Mouse (Mus musculus): Measurements from ENCODE around the gene Zswim1. TPM values are rescaled to one million over a fixed set of nuclear protein-coding genes. Genes with fewer than 3 reads are reported as not detected.
A peak's percentile ranks its signal among the peaks of the same experiment; 100 is the strongest.

Gene Zswim1
- total RNA-seq (2014; rRNA removed; ENCODE audit: low replicate concordance) (5.4 TPM in 2 replicates), polyA plus RNA-seq (2015; fragmentation: Nextera tagmentation; extraction: Ambion mirVana) (7.0 and 7.4 TPM in 2 replicates)

- ATAC-seq (ENCODE audit: insufficient read depth, low read depth) (peak; percentile 100), DNase-seq (ENCODE audit: low spot score) (peak; percentile 98)
- no peak for TF ChIP-seq EP300 (IDR thresholded peaks at IDR 0.05; ENCODE audit: low read depth)
- no peak for TF ChIP-seq CTCF (IDR thresholded peaks at IDR 0.05; ENCODE audit: low read depth)
- Histone ChIP-seq H3K4me2 (ENCODE audit: low read depth, low read length) (peak within 1 kb of the TSS; percentile 76), H3K4me3 (ENCODE audit: low read depth, low read length) (peak within 1 kb of the TSS; percentile 60), H3K4me1 (ENCODE audit: control insufficient read depth, insufficient read depth) (no peaks in the 10 kb centered on the region), H3K27me3 (ENCODE audit: control insufficient read depth, insufficient read depth, low read length) (no peaks in the 10 kb centered on the region), H3K9me3 (replicated peaks; ENCODE audit: control insufficient read depth, low read length) (no peaks in the 10 kb centered on the region), H3K36me3 (replicated peaks; ENCODE audit: control insufficient read depth, insufficient read depth, low read length) (peaks cover 41% of the 10 kb centered on the region), H3K27ac (ENCODE audit: low read depth) (peak within 1 kb of the TSS; percentile 78), H3K9ac (replicated peaks; ENCODE audit: low read depth, low read length) (peak within 1 kb of the TSS; percentile 57)
- WGBS: 1% methylated on average over 32 of the region's 32 CpGs
These were observed at the start of gene Zswim1 for GRCm38 (mm10) chr2:164822636-164823165. Gene Zswim1 (plus strand): TSS chr2:164822686.

- 75% methylated on average over 14 of the region's 14 CpGs for WGBS
- peaks cover 6% of the 10 kb centered on the region for H3K36me3 ChIP-seq (replicated peaks; ENCODE audit: control insufficient read depth, insufficient read depth, low read length)
- H3K27ac ChIP-seq (ENCODE audit: low read depth): no peak overlapping the region
- H3K4me2 ChIP-seq (ENCODE audit: low read depth, low read length): no peak overlapping the region
- H3K9ac ChIP-seq (replicated peaks; ENCODE audit: low read depth, low read length): no peak overlapping the region
- TF ChIP-seq EP300 (IDR thresholded peaks at IDR 0.05; ENCODE audit: low read depth) (no peak), CTCF (IDR thresholded peaks at IDR 0.05; ENCODE audit: low read depth) (no peak)
- no peaks in the 10 kb centered on the region for H3K9me3 ChIP-seq (replicated peaks; ENCODE audit: control insufficient read depth, low read length)
- no peaks in the 10 kb centered on the region for H3K27me3 ChIP-seq (ENCODE audit: control insufficient read depth, insufficient read depth, low read length)
- ATAC-seq (ENCODE audit: insufficient read depth, low read depth) (no peak), DNase-seq (ENCODE audit: low spot score) (no peak)
- H3K4me3 ChIP-seq (ENCODE audit: low read depth, low read length): no peak overlapping the region
- H3K4me1 ChIP-seq (ENCODE audit: control insufficient read depth, insufficient read depth): peaks cover 20% of the 10 kb centered on the region; the same call in 1 of the 2 replicates
These were observed 49.1 kb upstream of the Zswim1 start for GRCm38 (mm10) chr2:164773229-164773988.

GRCm38 (mm10) chr2:164773989-164774364, 48.5 kb upstream of the Zswim1 start:
- H3K36me3 ChIP-seq (replicated peaks; ENCODE audit: control insufficient read depth, insufficient read depth, low read length): peaks cover 5% of the 10 kb centered on the region; the same call in 1 of the 2 replicates
- ATAC-seq (ENCODE audit: insufficient read depth, low read depth): no peak
- H3K27me3 ChIP-seq (ENCODE audit: control insufficient read depth, insufficient read depth, low read length): no peaks in the 10 kb centered on the region
- DNase-seq (ENCODE audit: low spot score): no peak
- peaks cover 20% of the 10 kb centered on the region; the same call in 1 of the 2 replicates for H3K4me1 ChIP-seq (ENCODE audit: control insufficient read depth, insufficient read depth)
- WGBS: 65% methylated on average over 5 of the region's 5 CpGs
- H3K9ac ChIP-seq (replicated peaks; ENCODE audit: low read depth, low read length): no peak overlapping the region
- no peak overlapping the region for H3K4me2 ChIP-seq (ENCODE audit: low read depth, low read length)
- no peak overlapping the region for H3K27ac ChIP-seq (ENCODE audit: low read depth)
- H3K4me3 ChIP-seq (ENCODE audit: low read depth, low read length): no peak overlapping the region
- TF ChIP-seq CTCF (IDR thresholded peaks at IDR 0.05; ENCODE audit: low read depth) (no peak), EP300 (IDR thresholded peaks at IDR 0.05; ENCODE audit: low read depth) (no peak)
- H3K9me3 ChIP-seq (replicated peaks; ENCODE audit: control insufficient read depth, low read length): no peaks in the 10 kb centered on the region

- WGBS: 72% methylated on average over 6 of the region's 6 CpGs
- TF ChIP-seq EP300 (IDR thresholded peaks at IDR 0.05; ENCODE audit: low read depth): no peak
- TF ChIP-seq CTCF (IDR thresholded peaks at IDR 0.05; ENCODE audit: low read depth): no peak
- no peak for ATAC-seq (ENCODE audit: insufficient read depth, low read depth)
These were observed 46.4 kb upstream of the Zswim1 start for GRCm38 (mm10) chr2:164776130-164776529.

GRCm38 (mm10) chr2:164776801-164777200, 45.7 kb upstream of the Zswim1 start:
- Histone ChIP-seq H3K9ac (replicated peaks; ENCODE audit: low read depth, low read length) (no peak overlapping the region), H3K9me3 (replicated peaks; ENCODE audit: control insufficient read depth, low read length) (no peaks in the 10 kb centered on the region), H3K4me2 (ENCODE audit: low read depth, low read length) (no peak overlapping the region), H3K27ac (ENCODE audit: low read depth) (no peak overlapping the region), H3K27me3 (ENCODE audit: control insufficient read depth, insufficient read depth, low read length) (no peaks in the 10 kb centered on the region), H3K4me1 (ENCODE audit: control insufficient read depth, insufficient read depth) (peaks cover 6% of the 10 kb centered on the region; the same call in 1 of the 2 replicates), H3K4me3 (ENCODE audit: low read depth, low read length) (no peak overlapping the region), H3K36me3 (replicated peaks; ENCODE audit: control insufficient read depth, insufficient read depth, low read length) (peaks cover 5% of the 10 kb centered on the region; the same call in 1 of the 2 replicates)
- no peak for TF ChIP-seq EP300 (IDR thresholded peaks at IDR 0.05; ENCODE audit: low read depth)
- TF ChIP-seq CTCF (IDR thresholded peaks at IDR 0.05; ENCODE audit: low read depth): no peak
- 64% methylated on average over 17 of the region's 17 CpGs for WGBS
- no peak for DNase-seq (ENCODE audit: low spot score)
- ATAC-seq (ENCODE audit: insufficient read depth, low read depth): no peak

More at GRCm38 (mm10) chr2:164776130-164776529, 46.4 kb upstream of the Zswim1 start:
- Histone ChIP-seq H3K36me3 (replicated peaks; ENCODE audit: control insufficient read depth, insufficient read depth, low read length) (peaks cover 5% of the 10 kb centered on the region; the same call in 1 of the 2 replicates), H3K27ac (ENCODE audit: low read depth) (no peak overlapping the region), H3K4me1 (ENCODE audit: control insufficient read depth, insufficient read depth) (peaks cover 13% of the 10 kb centered on the region; the same call in 1 of the 2 replicates), H3K4me3 (ENCODE audit: low read depth, low read length) (no peak overlapping the region), H3K9ac (replicated peaks; ENCODE audit: low read depth, low read length) (no peak overlapping the region), H3K27me3 (ENCODE audit: control insufficient read depth, insufficient read depth, low read length) (no peaks in the 10 kb centered on the region), H3K9me3 (replicated peaks; ENCODE audit: control insufficient read depth, low read length) (no peaks in the 10 kb centered on the region), H3K4me2 (ENCODE audit: low read depth, low read length) (no peak overlapping the region)
- no peak for DNase-seq (ENCODE audit: low spot score)
